Mouse (Mus musculus) heart, postnatal 0 days (tissue): ENCODE data around the gene Cntn5.

Experiments
- CTCF ChIP-seq: IDR thresholded peaks from 2 replicates; pipeline ENCODE4 v1.5.1; 2016; ENCODE audit warnings: antibody characterized with exemption, control low read depth, low read depth
- EP300 ChIP-seq: IDR thresholded peaks from 2 replicates; pipeline ENCODE4 v1.6.1; 2016; ENCODE audit warnings: antibody characterized with exemption, low read depth

DNA sequence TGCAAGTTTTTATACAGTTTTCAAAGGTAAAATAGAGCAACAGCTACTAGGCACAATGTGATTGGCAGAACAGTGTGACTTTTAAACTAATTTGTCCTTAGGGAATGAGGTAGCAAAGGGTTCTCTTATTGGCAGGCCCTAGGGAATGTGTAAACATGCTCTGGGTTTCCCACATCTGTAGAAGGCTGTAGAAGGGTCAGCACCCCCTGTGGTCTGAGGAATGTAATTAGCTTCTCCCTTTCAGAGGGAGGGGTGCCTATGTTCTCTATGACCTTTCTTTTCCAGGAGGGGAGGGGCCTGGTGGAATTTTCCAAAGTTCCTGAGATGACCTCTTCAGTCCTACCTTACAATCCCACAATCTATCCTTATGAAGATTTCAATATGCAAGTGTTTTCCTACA is 673.6 kb downstream of the Cntn5 start:
- TF ChIP-seq CTCF = no peak
- no peak for TF ChIP-seq EP300
